Mouse (Mus musculus): ENCODE measurements around the gene Cradd.

- no peak for TF ChIP-seq GATA1 (IDR thresholded peaks at IDR 0.05; ENCODE audit: low read length)
- TF ChIP-seq TAL1 (IDR thresholded peaks at IDR 0.05; ENCODE audit: low read length) = no peak
Measured at GRCm38 (mm10) chr10:95258471-95259155, 65.3 kb downstream of the Cradd start.
